31 mouse cellular contexts compared by ENCODE assay signal in genomic region chr8:7190726-7191125, GRCm38 (mm10).
DNase-seq lines count a peak whose midpoint lies in the region; ATAC-seq and TF ChIP-seq lines count a peak whose summit lies in the region.
"Had no signal": no experiment of that assay in that cellular context is flagged by ENCODE, and none has a peak within 500 bp of the region (broad histone marks: within the 10 kb centered on the region; RNA-seq: fewer than 3 reads in every experiment).

No protein-coding gene starts in this region.

- no peak overlapping the region for H3K4me2 ChIP-seq in forebrain, embryonic 14.5 days (ENCODE audit: low read length)
- no peak overlapping the region for H3K4me2 ChIP-seq in forebrain, embryonic 11.5 days (ENCODE audit: low read depth, low read length, severe bottlenecking)
- no peak overlapping the region for H3K4me2 ChIP-seq in forebrain, postnatal 0 days (ENCODE audit: low read depth)
- no peak overlapping the region for H3K4me2 ChIP-seq in forebrain, embryonic 13.5 days
- H3K4me2 ChIP-seq in midbrain, embryonic 14.5 days (ENCODE audit: low read length) = no peak overlapping the region
- no peak overlapping the region for H3K4me2 ChIP-seq in midbrain, embryonic 15.5 days
- no peak overlapping the region for H3K4me2 ChIP-seq in lung, postnatal 0 days (replicated peaks; ENCODE audit: low read depth, low read length)
- H3K4me2 ChIP-seq: embryonic facial prominence, embryonic 12.5 days; heart, embryonic 12.5 days; heart, embryonic 15.5 days; hindbrain, embryonic 14.5 days had no signal

- no peak for TF ChIP-seq POLR2A in brain, embryonic 14.5 days (IDR thresholded peaks at IDR 0.05; ENCODE audit: borderline replicate concordance, extremely low read depth, insufficient read depth, insufficient read length, poor library complexity, severe bottlenecking)

- TF ChIP-seq EP300 in lung, postnatal 0 days (IDR thresholded peaks at IDR 0.05) = no peak

- ATAC-seq in forebrain, embryonic 14.5 days = peak; percentile 26; the same call in 1 of the 2 replicates
- no peak for ATAC-seq in forebrain, embryonic 11.5 days (replicated peaks; ENCODE audit: low FRiP score)
- ATAC-seq in forebrain, postnatal 0 days = peak; percentile 55; the same call in 1 of the 2 replicates
- ATAC-seq in forebrain, embryonic 13.5 days = no peak; the same call in 1 of the 2 replicates
- ATAC-seq in midbrain, embryonic 14.5 days (ENCODE audit: low FRiP score, low TSS enrichment) = no peak
- no peak for ATAC-seq in midbrain, embryonic 15.5 days (replicated peaks)
- ATAC-seq in lung, postnatal 0 days = no peak
- ATAC-seq: hindbrain, postnatal 0 days; inflammation-experienced regulatory T-cells, adult 6 months; intestine, embryonic 16.5 days; Patski had no signal

- TF ChIP-seq CTCF in forebrain, postnatal 0 days (IDR thresholded peaks at IDR 0.05; ENCODE audit: low read depth) = no peak
- no peak for TF ChIP-seq CTCF in brain, embryonic 14.5 days (IDR thresholded peaks at IDR 0.05; ENCODE audit: borderline replicate concordance, extremely low read depth, insufficient read depth, insufficient read length)
- TF ChIP-seq CTCF in lung, postnatal 0 days (IDR thresholded peaks at IDR 0.05) = no peak

- H3K4me3 ChIP-seq in forebrain, embryonic 14.5 days (ENCODE audit: low read depth, low read length) = no peak overlapping the region
- no peak overlapping the region for H3K4me3 ChIP-seq in forebrain, embryonic 11.5 days (ENCODE audit: low read depth, low read length)
- no peak overlapping the region for H3K4me3 ChIP-seq in forebrain, postnatal 0 days (ENCODE audit: low read depth, low read length)
- H3K4me3 ChIP-seq in forebrain, embryonic 13.5 days = no peak overlapping the region
- H3K4me3 ChIP-seq in midbrain, embryonic 14.5 days (replicated peaks; ENCODE audit: low read depth, low read length) = no peak overlapping the region
- H3K4me3 ChIP-seq in midbrain, embryonic 15.5 days = no peak overlapping the region
- no peak overlapping the region for H3K4me3 ChIP-seq in lung, postnatal 0 days (ENCODE audit: low read depth, low read length)
- H3K4me3 ChIP-seq: embryonic facial prominence, embryonic 12.5 days; erythroblast, embryonic 14.5 days; gastrocnemius, adult 2 months; heart, embryonic 12.5 days; heart, embryonic 15.5 days had no signal

- H3K27me3 ChIP-seq in forebrain, embryonic 14.5 days (replicated peaks; ENCODE audit: control insufficient read depth, insufficient read depth, low read length) = no peaks in the 10 kb centered on the region
- no peaks in the 10 kb centered on the region for H3K27me3 ChIP-seq in forebrain, embryonic 11.5 days (ENCODE audit: control insufficient read depth, insufficient read depth, low read length)
- H3K27me3 ChIP-seq in forebrain, postnatal 0 days (ENCODE audit: insufficient read depth, low read length) = no peaks in the 10 kb centered on the region
- no peaks in the 10 kb centered on the region for H3K27me3 ChIP-seq in forebrain, embryonic 13.5 days
- H3K27me3 ChIP-seq in midbrain, embryonic 14.5 days (ENCODE audit: control insufficient read depth, insufficient read depth, low read length) = no peaks in the 10 kb centered on the region
- no peaks in the 10 kb centered on the region for H3K27me3 ChIP-seq in midbrain, embryonic 15.5 days (replicated peaks)
- no peaks in the 10 kb centered on the region for H3K27me3 ChIP-seq in lung, postnatal 0 days (replicated peaks; ENCODE audit: insufficient read depth, low read length)
- H3K27me3 ChIP-seq: CH12.LX; embryonic facial prominence, embryonic 12.5 days; heart, embryonic 12.5 days; heart, embryonic 15.5 days; Patski had no signal

- no peaks in the 10 kb centered on the region for H3K36me3 ChIP-seq in forebrain, embryonic 14.5 days (ENCODE audit: control insufficient read depth, insufficient read depth, low read length)
- no peaks in the 10 kb centered on the region for H3K36me3 ChIP-seq in forebrain, embryonic 11.5 days (ENCODE audit: control insufficient read depth, insufficient read depth, low read length)
- no peaks in the 10 kb centered on the region for H3K36me3 ChIP-seq in forebrain, postnatal 0 days (ENCODE audit: insufficient read depth)
- H3K36me3 ChIP-seq in forebrain, embryonic 13.5 days (ENCODE audit: poor library complexity, severe bottlenecking) = no peaks in the 10 kb centered on the region
- no peaks in the 10 kb centered on the region for H3K36me3 ChIP-seq in midbrain, embryonic 14.5 days (ENCODE audit: control insufficient read depth, insufficient read depth, low read length)
- no peaks in the 10 kb centered on the region for H3K36me3 ChIP-seq in midbrain, embryonic 15.5 days (replicated peaks)
- H3K36me3 ChIP-seq in lung, postnatal 0 days (ENCODE audit: insufficient read depth, low read length) = no peaks in the 10 kb centered on the region
- H3K36me3 ChIP-seq: embryonic facial prominence, embryonic 12.5 days; G1E; heart, embryonic 12.5 days; heart, embryonic 15.5 days had no signal

- peak; percentile 78 for DNase-seq in forebrain, embryonic 14.5 days (ENCODE audit: low spot score)
- DNase-seq in forebrain, embryonic 11.5 days (ENCODE audit: low spot score) = no peak
- peak; percentile 53 for DNase-seq in forebrain, postnatal 0 days
- DNase-seq in midbrain, embryonic 14.5 days = peak; percentile 15
- peak; percentile 79 for DNase-seq in brain, embryonic 14.5 days (ENCODE audit: low read depth)
- no peak for DNase-seq in lung, postnatal 0 days (ENCODE audit: low spot score)
- DNase-seq: adrenal gland, postnatal 10 days; adrenal gland, postnatal 36 days; B cell, adult 2 months; cerebellum, adult 18-20 months; cerebellum, adult 9-10 months; cerebellum, postnatal 14 days; gastrocnemius, adult 2 months; gastrocnemius, postnatal 14 days; heart, adult 11 months; heart, postnatal 10 days; heart, postnatal 4 days; kidney, adult 18-20 months had no signal

- H3K9ac ChIP-seq in forebrain, embryonic 14.5 days (ENCODE audit: low read length) = no peak overlapping the region
- H3K9ac ChIP-seq in forebrain, embryonic 11.5 days (ENCODE audit: low read length) = no peak overlapping the region
- no peak overlapping the region for H3K9ac ChIP-seq in forebrain, postnatal 0 days
- H3K9ac ChIP-seq in forebrain, embryonic 13.5 days = no peak overlapping the region
- H3K9ac ChIP-seq in midbrain, embryonic 14.5 days (replicated peaks; ENCODE audit: low read length) = no peak overlapping the region
- no peak overlapping the region for H3K9ac ChIP-seq in midbrain, embryonic 15.5 days
- H3K9ac ChIP-seq in lung, postnatal 0 days (replicated peaks; ENCODE audit: low read depth) = no peak overlapping the region
- H3K9ac ChIP-seq: embryonic facial prominence, embryonic 12.5 days; heart, embryonic 12.5 days; heart, embryonic 15.5 days; hindbrain, embryonic 14.5 days had no signal

- no peaks in the 10 kb centered on the region for H3K4me1 ChIP-seq in forebrain, embryonic 14.5 days (ENCODE audit: control insufficient read depth, insufficient read depth, low read length)
- no peaks in the 10 kb centered on the region for H3K4me1 ChIP-seq in forebrain, embryonic 11.5 days (replicated peaks; ENCODE audit: control insufficient read depth, insufficient read depth, low read length)
- H3K4me1 ChIP-seq in forebrain, postnatal 0 days (ENCODE audit: insufficient read depth) = no peaks in the 10 kb centered on the region
- H3K4me1 ChIP-seq in forebrain, embryonic 13.5 days = no peaks in the 10 kb centered on the region
- H3K4me1 ChIP-seq in midbrain, embryonic 14.5 days (ENCODE audit: control insufficient read depth, insufficient read depth, low read length) = 0 out of 2 replicates have a peak, but pooled peaks cover 2% of the 10 kb centered on the region
- no peaks in the 10 kb centered on the region for H3K4me1 ChIP-seq in midbrain, embryonic 15.5 days
- no peaks in the 10 kb centered on the region for H3K4me1 ChIP-seq in lung, postnatal 0 days (ENCODE audit: insufficient read depth, low read depth, low read length)
- H3K4me1 ChIP-seq: embryonic facial prominence, embryonic 12.5 days; heart, embryonic 12.5 days; heart, embryonic 15.5 days had no signal

- H3K27ac ChIP-seq in forebrain, embryonic 14.5 days (ENCODE audit: low read depth, low read length) = no peak overlapping the region
- H3K27ac ChIP-seq in forebrain, embryonic 11.5 days (ENCODE audit: low read depth, low read length) = no peak overlapping the region
- H3K27ac ChIP-seq in forebrain, postnatal 0 days (ENCODE audit: low read depth, low read length) = no peak overlapping the region
- H3K27ac ChIP-seq in forebrain, embryonic 13.5 days = no peak overlapping the region
- no peak overlapping the region for H3K27ac ChIP-seq in midbrain, embryonic 14.5 days (replicated peaks; ENCODE audit: low read depth, low read length)
- no peak overlapping the region for H3K27ac ChIP-seq in midbrain, embryonic 15.5 days
- H3K27ac ChIP-seq in lung, postnatal 0 days (ENCODE audit: low read length) = no peak overlapping the region
- H3K27ac ChIP-seq: embryonic facial prominence, embryonic 12.5 days; gastrocnemius, adult 2 months; heart, embryonic 15.5 days; hindbrain, embryonic 14.5 days; hindbrain, postnatal 0 days had no signal

- no peaks in the 10 kb centered on the region for H3K9me3 ChIP-seq in forebrain, embryonic 14.5 days (replicated peaks; ENCODE audit: control insufficient read depth, low read length)
- no peaks in the 10 kb centered on the region for H3K9me3 ChIP-seq in forebrain, embryonic 11.5 days (ENCODE audit: control insufficient read depth, low read length)
- no peaks in the 10 kb centered on the region for H3K9me3 ChIP-seq in forebrain, postnatal 0 days (ENCODE audit: low read length)
- no peaks in the 10 kb centered on the region for H3K9me3 ChIP-seq in forebrain, embryonic 13.5 days (replicated peaks)
- no peaks in the 10 kb centered on the region for H3K9me3 ChIP-seq in midbrain, embryonic 14.5 days (ENCODE audit: control insufficient read depth, low read length)
- no peaks in the 10 kb centered on the region for H3K9me3 ChIP-seq in midbrain, embryonic 15.5 days
- no peaks in the 10 kb centered on the region for H3K9me3 ChIP-seq in lung, postnatal 0 days (ENCODE audit: low read length)
- H3K9me3 ChIP-seq: embryonic facial prominence, embryonic 12.5 days; G1E; heart, embryonic 12.5 days; heart, embryonic 15.5 days had no signal

Comparison
In these comparisons a context has a peak if more than half of its experiments do, and no peak if none do; other contexts are left out.
1. ATAC-seq: peak in forebrain, embryonic 14.5 days (single experiment) and forebrain, postnatal 0 days (single experiment); none in forebrain, embryonic 11.5 days (single experiment), forebrain, embryonic 13.5 days (single experiment), midbrain, embryonic 14.5 days (single experiment), midbrain, embryonic 15.5 days (single experiment) and lung, postnatal 0 days (single experiment).
2. DNase-seq: peak in forebrain, embryonic 14.5 days (single experiment), forebrain, postnatal 0 days (single experiment), midbrain, embryonic 14.5 days (single experiment) and brain, embryonic 14.5 days (single experiment); none in forebrain, embryonic 11.5 days (single experiment) and lung, postnatal 0 days (single experiment).